Mouse (Mus musculus): ENCODE data around the gene Cnpy4. TPM values are rescaled to one million over a fixed set of nuclear protein-coding genes. Genes with fewer than 3 reads are reported as not detected.

The Cnpy4 gene
- polyA plus RNA-seq, 1 experiment from 2014 or later, result 58.5 TPM

- no peak overlapping the region for H3K4me2 ChIP-seq (ENCODE audit: low read depth, severe bottlenecking)
- no peak for ATAC-seq (ENCODE audit: insufficient number of reproducible peaks, low FRiP score, low TSS enrichment, low read depth)
- H3K36me3 ChIP-seq (ENCODE audit: control insufficient read depth, insufficient read depth, low read length), result peaks cover 41% of the 10 kb centered on the region
- H3K27ac ChIP-seq (replicated peaks; ENCODE audit: low read depth, low read length), result no peak overlapping the region
- 79% methylated on average over 6 of the region's 6 CpGs for WGBS
- H3K4me1 ChIP-seq (ENCODE audit: control insufficient read depth, insufficient read depth, low read length), result peaks cover 5% of the 10 kb centered on the region; the same call in 1 of the 2 replicates
- no peak overlapping the region for H3K9ac ChIP-seq (ENCODE audit: low read length)
- no peak overlapping the region for H3K4me3 ChIP-seq (ENCODE audit: low read depth, low read length)
- no peaks in the 10 kb centered on the region for H3K9me3 ChIP-seq (ENCODE audit: control insufficient read depth, low read length)
- DNase-seq (ENCODE audit: low spot score), result no peak
- H3K27me3 ChIP-seq (ENCODE audit: control insufficient read depth, insufficient read depth, low read length), result no peaks in the 10 kb centered on the region
Observed at GRCm38 (mm10) chr5:138163046-138163445, 24.2 kb upstream of the Cnpy4 start.

GRCm38 (mm10) chr5:138163610-138164009 is 23.7 kb upstream of the Cnpy4 start:
- Histone ChIP-seq H3K27me3 (ENCODE audit: control insufficient read depth, insufficient read depth, low read length) (no peaks in the 10 kb centered on the region), H3K4me1 (ENCODE audit: control insufficient read depth, insufficient read depth, low read length) (peaks cover 5% of the 10 kb centered on the region; the same call in 1 of the 2 replicates), H3K9me3 (ENCODE audit: control insufficient read depth, low read length) (no peaks in the 10 kb centered on the region), H3K4me3 (ENCODE audit: low read depth, low read length) (no peak overlapping the region), H3K9ac (ENCODE audit: low read length) (no peak overlapping the region), H3K36me3 (ENCODE audit: control insufficient read depth, insufficient read depth, low read length) (peaks cover 45% of the 10 kb centered on the region), H3K27ac (replicated peaks; ENCODE audit: low read depth, low read length) (no peak overlapping the region), H3K4me2 (ENCODE audit: low read depth, severe bottlenecking) (no peak overlapping the region)
- WGBS, result 74% methylated on average over 10 of the region's 10 CpGs
- no peak for ATAC-seq (ENCODE audit: insufficient number of reproducible peaks, low FRiP score, low TSS enrichment, low read depth)
- DNase-seq (ENCODE audit: low spot score), result peak; percentile 35

GRCm38 (mm10) chr5:138165594-138165993 is 21.7 kb upstream of the Cnpy4 start:
- DNase-seq (ENCODE audit: low spot score), result no peak
- Histone ChIP-seq H3K4me2 (ENCODE audit: low read depth, severe bottlenecking) (no peak overlapping the region), H3K9me3 (ENCODE audit: control insufficient read depth, low read length) (no peaks in the 10 kb centered on the region), H3K4me3 (ENCODE audit: low read depth, low read length) (no peak overlapping the region), H3K9ac (ENCODE audit: low read length) (no peak overlapping the region), H3K36me3 (ENCODE audit: control insufficient read depth, insufficient read depth, low read length) (peaks cover 52% of the 10 kb centered on the region), H3K4me1 (ENCODE audit: control insufficient read depth, insufficient read depth, low read length) (peaks cover 5% of the 10 kb centered on the region; the same call in 1 of the 2 replicates), H3K27me3 (ENCODE audit: control insufficient read depth, insufficient read depth, low read length) (no peaks in the 10 kb centered on the region), H3K27ac (replicated peaks; ENCODE audit: low read depth, low read length) (no peak overlapping the region)
- 79% methylated on average over 8 of the region's 8 CpGs for WGBS
- no peak for ATAC-seq (ENCODE audit: insufficient number of reproducible peaks, low FRiP score, low TSS enrichment, low read depth)

- peak overlapping the region; percentile 51 for H3K4me3 ChIP-seq (ENCODE audit: low read depth, low read length)
- WGBS, result under 1% methylated on average over 47 of the region's 47 CpGs
- ATAC-seq (ENCODE audit: insufficient number of reproducible peaks, low FRiP score, low TSS enrichment, low read depth) (peak; percentile 88), DNase-seq (ENCODE audit: low spot score) (peak; percentile 97)
- peak overlapping the region; percentile 64 for H3K9ac ChIP-seq (ENCODE audit: low read length)
- H3K27ac ChIP-seq (replicated peaks; ENCODE audit: low read depth, low read length), result peak overlapping the region; percentile 80
- no peaks in the 10 kb centered on the region for H3K27me3 ChIP-seq (ENCODE audit: control insufficient read depth, insufficient read depth, low read length)
- no peaks in the 10 kb centered on the region; the same call in 1 of the 2 replicates for H3K4me1 ChIP-seq (ENCODE audit: control insufficient read depth, insufficient read depth, low read length)
- peaks cover 36% of the 10 kb centered on the region for H3K36me3 ChIP-seq (ENCODE audit: control insufficient read depth, insufficient read depth, low read length)
- H3K4me2 ChIP-seq (ENCODE audit: low read depth, severe bottlenecking), result peak overlapping the region; percentile 60
- no peaks in the 10 kb centered on the region for H3K9me3 ChIP-seq (ENCODE audit: control insufficient read depth, low read length)
Observed at GRCm38 (mm10) chr5:138170936-138171561, 16.2 kb upstream of the Cnpy4 start.

- Histone ChIP-seq H3K36me3 (ENCODE audit: control insufficient read depth, insufficient read depth, low read length) (peaks cover 30% of the 10 kb centered on the region), H3K9me3 (ENCODE audit: control insufficient read depth, low read length) (no peaks in the 10 kb centered on the region), H3K4me2 (ENCODE audit: low read depth, severe bottlenecking) (peak within 1 kb of the TSS; percentile 60), H3K27me3 (ENCODE audit: control insufficient read depth, insufficient read depth, low read length) (no peaks in the 10 kb centered on the region), H3K4me1 (ENCODE audit: control insufficient read depth, insufficient read depth, low read length) (no peaks in the 10 kb centered on the region; the same call in 1 of the 2 replicates), H3K4me3 (ENCODE audit: low read depth, low read length) (peak within 1 kb of the TSS; percentile 51), H3K27ac (replicated peaks; ENCODE audit: low read depth, low read length) (peak within 1 kb of the TSS; percentile 80), H3K9ac (ENCODE audit: low read length) (peak within 1 kb of the TSS; percentile 71)
- ATAC-seq (ENCODE audit: insufficient number of reproducible peaks, low FRiP score, low TSS enrichment, low read depth) (peak; percentile 91), DNase-seq (ENCODE audit: low spot score) (peak; percentile 92)
- under 1% methylated on average over 54 of the region's 54 CpGs for WGBS
Observed at GRCm38 (mm10) chr5:138171695-138172491, 15.4 kb upstream of the Cnpy4 start, which contains the start of the genes Ap4m1 and Mcm7. TSS of gene Ap4m1 (plus strand) at chr5:138172002. TSS of gene Mcm7 (minus strand) at chr5:138172422.

- ATAC-seq (ENCODE audit: insufficient number of reproducible peaks, low FRiP score, low TSS enrichment, low read depth) (no peak), DNase-seq (ENCODE audit: low spot score) (no peak)
- peak overlapping the region; percentile 38; the same call in 1 of the 2 replicates for H3K4me2 ChIP-seq (ENCODE audit: low read depth, severe bottlenecking)
- peak overlapping the region; percentile 51; the same call in 1 of the 2 replicates for H3K4me3 ChIP-seq (ENCODE audit: low read depth, low read length)
- H3K27ac ChIP-seq (replicated peaks; ENCODE audit: low read depth, low read length), result no peak overlapping the region
- H3K27me3 ChIP-seq (ENCODE audit: control insufficient read depth, insufficient read depth, low read length), result no peaks in the 10 kb centered on the region
- H3K9ac ChIP-seq (ENCODE audit: low read length), result no peak overlapping the region
- no peaks in the 10 kb centered on the region; the same call in 1 of the 2 replicates for H3K4me1 ChIP-seq (ENCODE audit: control insufficient read depth, insufficient read depth, low read length)
- WGBS, result 88% methylated on average over 3 of the region's 3 CpGs
- H3K36me3 ChIP-seq (ENCODE audit: control insufficient read depth, insufficient read depth, low read length), result peaks cover 24% of the 10 kb centered on the region
- no peaks in the 10 kb centered on the region for H3K9me3 ChIP-seq (ENCODE audit: control insufficient read depth, low read length)
Observed at GRCm38 (mm10) chr5:138173217-138173616, 14.1 kb upstream of the Cnpy4 start.

GRCm38 (mm10) chr5:138187661-138188306 is 499 bp downstream of the Cnpy4 start:
- peak; percentile 74; the same call in 1 of the 2 replicates for ATAC-seq (ENCODE audit: insufficient number of reproducible peaks, low FRiP score, low TSS enrichment, low read depth)
- H3K4me2 ChIP-seq (ENCODE audit: low read depth, severe bottlenecking), result peak overlapping the region; percentile 76

More at GRCm38 (mm10) chr5:138187661-138188306, 499 bp downstream of the Cnpy4 start:
- H3K27me3 ChIP-seq (ENCODE audit: control insufficient read depth, insufficient read depth, low read length), result no peaks in the 10 kb centered on the region
- under 1% methylated on average over 10 of the region's 10 CpGs for WGBS
- H3K27ac ChIP-seq (replicated peaks; ENCODE audit: low read depth, low read length), result 0 out of 2 replicates have a peak overlapping the region, but pooled peaks have one; percentile 24
- peaks cover 17% of the 10 kb centered on the region for H3K36me3 ChIP-seq (ENCODE audit: control insufficient read depth, insufficient read depth, low read length)
- H3K9me3 ChIP-seq (ENCODE audit: control insufficient read depth, low read length), result no peaks in the 10 kb centered on the region
- H3K9ac ChIP-seq (ENCODE audit: low read length), result peak overlapping the region; percentile 63
- H3K4me1 ChIP-seq (ENCODE audit: control insufficient read depth, insufficient read depth, low read length), result peaks cover 6% of the 10 kb centered on the region; the same call in 1 of the 2 replicates
- DNase-seq (ENCODE audit: low spot score), result peak; percentile 72
- H3K4me3 ChIP-seq (ENCODE audit: low read depth, low read length), result peak overlapping the region; percentile 52

Data from limb, embryonic 11.5 days (tissue).